Mouse (Mus musculus): Measurements from ENCODE around the gene Gm6509. TPM values are rescaled to one million over a fixed set of nuclear protein-coding genes. Genes with fewer than 3 reads are reported as not detected.
"Not testable (repeated sequence)": the region's sequence is repeated elsewhere in the genome, so short reads cannot be mapped to it uniquely, and the experiment has no call there.

Gm6509 gene
- polyA plus RNA-seq (2014; fragmentation: Nextera tagmentation; extraction: Ambion mirVana): not detected in 2 replicates

DNA sequence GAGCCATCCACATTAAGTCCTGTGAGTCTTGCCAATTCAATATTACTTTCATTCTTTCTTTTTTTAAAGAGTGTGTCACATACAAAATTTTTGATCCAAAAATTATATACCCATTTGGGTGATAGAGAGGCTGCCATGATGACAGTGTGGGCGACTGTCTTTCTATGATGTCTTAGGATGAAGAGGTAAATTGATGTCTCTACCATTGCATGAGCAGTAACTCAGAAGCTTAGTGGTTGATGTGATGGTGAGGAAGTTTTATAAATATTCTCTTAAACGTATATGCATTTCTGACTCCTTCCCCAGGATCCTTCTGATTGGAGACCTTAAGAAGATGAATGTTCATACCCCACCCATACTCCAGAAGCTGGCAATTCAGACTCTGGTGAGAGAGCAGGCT, at the start of gene Gm6509:
TSS of gene Gm6509 (plus strand) at position 301 of the 400 bp plus-strand sequence.
- H3K9ac ChIP-seq (ENCODE audit: low read length); H3K4me3 ChIP-seq (ENCODE audit: low read depth, low read length); H3K4me2 ChIP-seq (ENCODE audit: low read depth, low read length, severe bottlenecking); H3K27me3 ChIP-seq (ENCODE audit: control insufficient read depth, insufficient read depth, low read length); DNase-seq (ENCODE audit: low spot score); H3K27ac ChIP-seq (ENCODE audit: low read depth, low read length); ATAC-seq (replicated peaks; ENCODE audit: low FRiP score); H3K9me3 ChIP-seq (ENCODE audit: control insufficient read depth, low read length); H3K4me1 ChIP-seq (replicated peaks; ENCODE audit: control insufficient read depth, insufficient read depth, low read length); H3K36me3 ChIP-seq (ENCODE audit: control insufficient read depth, insufficient read depth, low read length): not testable (repeated sequence)
- WGBS: no CpG with 5 or more reads among the region's 2 CpGs

DNA sequence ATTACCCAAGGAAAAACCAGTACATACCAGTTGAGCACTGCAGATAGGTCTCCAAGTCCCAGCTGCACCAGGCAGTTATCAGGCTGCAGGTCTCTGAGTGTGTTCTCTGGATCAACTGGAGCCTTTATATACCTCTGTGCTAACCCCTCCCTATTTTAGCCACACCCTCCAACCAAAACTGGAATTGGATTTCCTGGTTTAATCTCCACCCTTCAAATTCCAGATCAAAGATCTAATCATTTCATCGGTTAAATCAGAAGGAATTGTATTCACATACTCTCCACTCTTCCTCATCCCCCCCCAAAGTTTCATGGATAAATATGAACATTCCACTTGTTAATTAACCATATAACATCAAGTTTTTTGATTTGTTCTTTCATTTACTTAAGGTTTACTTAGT, 7.5 kb upstream of the Gm6509 start, which contains the start of gene Gm3147:
TSS of gene Gm3147 (minus strand) at position 101 of the 400 bp plus-strand sequence.
- H3K4me3 ChIP-seq (ENCODE audit: low read depth, low read length); H3K36me3 ChIP-seq (ENCODE audit: control insufficient read depth, insufficient read depth, low read length); H3K9me3 ChIP-seq (ENCODE audit: control insufficient read depth, low read length); H3K27me3 ChIP-seq (ENCODE audit: control insufficient read depth, insufficient read depth, low read length); DNase-seq (ENCODE audit: low spot score); H3K9ac ChIP-seq (ENCODE audit: low read length); H3K4me2 ChIP-seq (ENCODE audit: low read depth, low read length, severe bottlenecking); ATAC-seq (replicated peaks; ENCODE audit: low FRiP score); H3K27ac ChIP-seq (ENCODE audit: low read depth, low read length); H3K4me1 ChIP-seq (replicated peaks; ENCODE audit: control insufficient read depth, insufficient read depth, low read length): not testable (repeated sequence)
- WGBS: no CpG with 5 or more reads among the region's 1 CpGs

DNA sequence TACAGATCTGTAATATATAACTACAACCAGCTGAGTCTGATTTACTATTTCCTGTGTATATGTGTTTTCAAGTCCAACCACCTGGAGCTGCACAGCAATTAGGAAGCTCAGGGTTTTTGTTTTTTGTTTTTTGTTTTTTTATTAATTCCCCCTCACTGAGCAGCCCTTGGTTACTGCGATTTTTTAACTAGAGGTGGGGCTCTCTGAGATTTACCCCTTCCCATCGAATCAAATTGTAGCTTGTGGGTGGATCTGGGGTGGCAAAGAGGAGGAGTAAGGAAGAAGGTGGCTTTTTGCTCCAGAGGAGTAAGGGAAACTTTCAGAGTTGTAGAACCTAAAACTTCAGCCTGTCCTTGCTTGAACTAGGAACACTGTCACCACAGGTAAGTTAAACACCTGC, 24.3 kb downstream of the Gm6509 start, which contains the start of gene Gm6205:
TSS of gene Gm6205 (plus strand) at position 301 of the 400 bp plus-strand sequence.
- H3K4me3 ChIP-seq (ENCODE audit: low read depth, low read length); H3K36me3 ChIP-seq (ENCODE audit: control insufficient read depth, insufficient read depth, low read length); DNase-seq (ENCODE audit: low spot score); H3K9ac ChIP-seq (ENCODE audit: low read length); H3K9me3 ChIP-seq (ENCODE audit: control insufficient read depth, low read length); H3K27me3 ChIP-seq (ENCODE audit: control insufficient read depth, insufficient read depth, low read length); H3K27ac ChIP-seq (ENCODE audit: low read depth, low read length); ATAC-seq (replicated peaks; ENCODE audit: low FRiP score); H3K4me2 ChIP-seq (ENCODE audit: low read depth, low read length, severe bottlenecking); H3K4me1 ChIP-seq (replicated peaks; ENCODE audit: control insufficient read depth, insufficient read depth, low read length): not testable (repeated sequence)
- no CpG with 5 or more reads among the region's 2 CpGs for WGBS

Other genes starting within 250 kb of the Gm6509 start
- gene Gm7682, start 178.2 kb upstream of the Gm6509 start, polyA plus RNA-seq (2014; fragmentation: Nextera tagmentation; extraction: Ambion mirVana): not detected in 2 replicates
- not detected in 2 replicates for gene Gm3139, start 97.7 kb upstream of the Gm6509 start, polyA plus RNA-seq (2014; fragmentation: Nextera tagmentation; extraction: Ambion mirVana)
- gene Gm3147, start 7.6 kb upstream of the Gm6509 start, polyA plus RNA-seq (2014; fragmentation: Nextera tagmentation; extraction: Ambion mirVana): not detected in 2 replicates
- not detected in 2 replicates for gene Gm6205, start 24.4 kb downstream of the Gm6509 start, polyA plus RNA-seq (2014; fragmentation: Nextera tagmentation; extraction: Ambion mirVana)
- gene Gm3183, start 241.5 kb downstream of the Gm6509 start, polyA plus RNA-seq (2014; fragmentation: Nextera tagmentation; extraction: Ambion mirVana): not detected in 2 replicates

All from forebrain, embryonic 11.5 days (tissue).